Mouse (Mus musculus) thymus, postnatal 36 days (tissue): ENCODE data around the gene Dip2b.

Source experiments
- DNase-seq, 2 experiments: peaks; one replicate each; pipeline ENCODE4 v3.0.0; 2022; ENCODE audit warnings: mixed read lengths in 2 of 2

Dip2b gene

GRCm38 (mm10) chr15:100181841-100182240, 143.4 kb downstream of the Dip2b start:
- DNase-seq, result peak; percentile 34 to 53

DNA sequence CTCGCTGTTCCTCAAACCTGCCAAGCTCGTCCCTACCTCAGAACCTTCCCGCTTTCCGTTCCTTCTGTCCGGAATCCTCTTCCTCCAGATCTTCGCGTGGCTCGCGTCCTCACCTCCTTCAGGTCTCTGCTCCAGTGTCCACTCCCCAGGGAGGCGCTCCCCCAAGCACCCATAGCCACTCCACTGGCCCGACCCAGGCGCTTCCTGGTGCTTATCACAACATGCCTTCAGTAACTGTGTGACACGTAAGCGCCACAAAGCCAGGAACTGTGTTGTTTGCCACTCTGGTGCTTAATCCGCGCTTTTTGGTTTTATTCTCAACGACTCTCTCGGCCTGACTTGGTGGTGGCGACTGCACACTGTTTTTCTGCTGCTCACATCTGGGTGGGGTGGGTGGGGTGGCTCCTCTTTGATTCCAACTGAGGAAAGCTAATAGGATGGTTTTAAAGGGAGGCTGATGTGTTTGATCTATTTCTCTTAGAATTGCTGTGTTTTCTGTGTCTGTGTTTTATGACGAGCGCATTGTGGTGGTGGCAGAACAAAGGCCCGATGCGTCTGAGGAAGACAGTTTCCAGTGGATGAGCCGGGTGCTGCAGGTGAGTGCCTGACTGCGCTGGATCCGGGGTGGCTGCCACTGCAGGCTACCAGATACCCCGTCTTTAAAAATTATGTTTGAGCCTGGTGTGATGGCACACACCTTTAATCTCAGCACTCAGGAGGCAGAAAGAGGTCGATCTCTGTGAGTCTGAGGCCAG, 144.2 kb downstream of the Dip2b start:
- DNase-seq, result no peak

DNA sequence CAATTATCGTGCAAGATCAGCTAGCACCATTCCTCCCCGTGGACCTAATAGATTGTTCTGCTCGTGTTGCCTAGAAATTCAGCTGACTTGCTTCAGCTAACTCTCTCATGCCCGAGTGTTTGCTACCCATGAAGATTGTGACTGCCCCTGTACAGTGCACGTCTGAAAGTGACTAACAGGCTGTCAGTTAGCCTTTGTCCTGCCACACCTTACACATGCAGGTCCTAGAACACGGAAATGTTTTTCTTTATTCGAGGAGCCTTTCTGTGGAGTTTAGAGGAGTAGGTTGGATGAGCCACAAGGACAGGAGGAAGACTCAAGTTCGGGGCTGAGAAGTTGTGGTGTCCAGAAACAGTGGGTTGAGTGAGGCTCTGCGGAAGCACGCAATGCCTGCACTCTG, 145.0 kb downstream of the Dip2b start:
- DNase-seq, result no peak

DNA sequence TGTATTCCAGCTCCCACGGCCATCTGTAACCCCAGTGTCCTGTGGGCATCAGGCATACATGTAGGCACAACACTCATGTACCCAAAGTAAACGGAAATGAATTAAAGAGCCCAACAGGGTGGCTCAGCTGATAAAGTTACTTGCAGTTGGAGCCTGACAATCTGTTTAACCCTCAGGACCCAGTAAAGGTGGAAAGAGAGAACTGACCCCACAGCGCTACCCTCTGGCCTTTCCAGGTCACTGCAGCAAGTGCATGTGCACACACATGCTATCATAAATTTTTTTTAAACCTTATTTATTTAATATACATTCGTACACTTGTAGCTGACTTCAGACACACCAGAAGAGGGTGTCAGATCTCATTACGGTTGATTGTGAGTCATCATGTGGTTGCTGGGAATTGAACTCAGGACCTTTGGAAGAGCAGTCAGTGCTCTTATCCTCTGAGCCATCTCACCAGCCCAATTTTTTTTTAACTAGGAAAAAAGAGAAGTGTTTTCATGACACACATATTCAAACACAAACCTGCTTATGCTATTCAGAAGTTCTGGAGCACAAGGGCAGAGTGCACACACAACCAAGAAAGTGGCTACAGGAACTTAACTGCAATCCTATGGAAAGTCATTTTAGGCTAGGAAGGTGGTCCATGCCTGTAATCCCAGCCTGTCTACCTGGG, 146.5 kb downstream of the Dip2b start:
- no peak for DNase-seq

DNA sequence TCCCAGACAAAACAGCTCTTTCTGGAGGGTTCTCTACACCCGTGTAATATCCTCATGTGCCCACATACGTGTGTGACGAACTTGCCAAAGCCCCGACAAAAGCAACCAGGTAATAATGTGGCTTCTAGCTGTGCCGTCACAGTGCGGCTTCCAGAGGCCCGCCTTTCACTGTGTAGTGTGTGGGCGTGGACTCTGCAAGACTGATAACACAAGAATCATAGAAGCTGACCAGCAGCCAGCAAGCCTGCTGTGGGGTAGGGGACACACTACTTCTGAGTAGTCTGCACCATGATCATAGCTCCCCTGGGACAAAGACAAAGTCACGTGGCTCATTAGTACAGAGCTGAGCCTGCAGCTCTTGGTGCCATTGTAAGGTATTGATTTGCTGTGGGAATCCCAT, 147.8 kb downstream of the Dip2b start:
- DNase-seq, result no peak

DNA sequence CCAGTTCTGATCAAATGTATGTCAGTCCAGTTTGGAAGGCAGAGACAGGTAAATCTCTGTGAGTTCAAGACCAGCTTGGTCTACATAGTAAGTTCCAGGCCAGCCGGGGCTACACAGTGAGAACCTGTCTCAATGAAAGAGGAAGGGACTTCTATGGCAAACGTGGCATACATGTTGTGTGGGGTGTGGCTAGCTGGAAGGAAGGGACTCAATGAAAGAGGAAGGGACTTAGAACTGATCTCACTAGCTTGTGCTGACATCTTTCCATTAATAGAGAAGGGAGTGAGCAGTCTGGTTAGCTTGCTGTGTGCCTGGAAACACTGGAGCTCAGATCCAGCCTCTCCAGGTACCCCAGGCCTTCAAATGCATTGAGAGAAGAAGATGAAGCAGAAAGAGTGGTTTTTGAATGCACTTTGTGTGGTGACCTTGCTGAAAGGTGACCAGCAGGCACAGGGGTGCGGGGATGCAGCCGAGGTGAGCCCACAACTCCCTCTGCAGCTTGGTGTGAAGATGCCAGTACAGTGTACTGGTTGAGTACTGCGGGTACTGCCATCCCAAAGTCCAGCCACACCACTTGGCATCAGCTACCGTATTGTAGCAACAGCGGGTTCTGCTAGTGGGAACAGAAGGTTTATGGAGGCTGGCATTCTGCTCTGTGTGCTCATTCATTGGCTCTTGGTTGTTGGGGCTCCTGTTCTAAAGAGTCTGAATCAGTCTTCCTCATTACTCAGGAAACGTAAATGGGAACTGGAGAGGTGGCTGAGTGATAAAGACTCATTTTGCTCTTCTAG, 148.6 kb downstream of the Dip2b start:
- DNase-seq, result no peak

GRCm38 (mm10) chr15:100188542-100188941, 150.1 kb downstream of the Dip2b start:
- DNase-seq, result no peak

DNA sequence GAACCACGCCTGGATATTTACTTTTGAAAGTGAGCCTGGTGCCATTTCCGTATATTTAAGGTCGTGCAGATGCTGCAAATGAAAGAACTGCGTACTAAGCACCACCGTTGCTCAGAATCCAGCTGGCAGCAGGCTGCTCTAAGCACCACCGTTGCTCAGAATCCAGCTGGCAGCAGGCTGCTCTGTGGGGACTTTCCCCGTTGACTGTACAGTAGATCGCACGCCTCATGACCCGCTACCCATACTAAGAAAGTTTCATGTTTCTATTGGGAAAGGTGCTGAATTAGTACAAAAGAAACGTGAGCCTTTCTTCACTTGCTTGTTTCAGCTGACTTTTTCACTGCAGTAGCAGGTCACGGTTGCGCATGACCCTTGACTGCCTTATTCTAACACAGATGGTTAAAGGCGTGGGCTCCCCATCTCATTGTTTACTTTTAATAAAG, 150.5 kb downstream of the Dip2b start:
- no peak for DNase-seq

DNA sequence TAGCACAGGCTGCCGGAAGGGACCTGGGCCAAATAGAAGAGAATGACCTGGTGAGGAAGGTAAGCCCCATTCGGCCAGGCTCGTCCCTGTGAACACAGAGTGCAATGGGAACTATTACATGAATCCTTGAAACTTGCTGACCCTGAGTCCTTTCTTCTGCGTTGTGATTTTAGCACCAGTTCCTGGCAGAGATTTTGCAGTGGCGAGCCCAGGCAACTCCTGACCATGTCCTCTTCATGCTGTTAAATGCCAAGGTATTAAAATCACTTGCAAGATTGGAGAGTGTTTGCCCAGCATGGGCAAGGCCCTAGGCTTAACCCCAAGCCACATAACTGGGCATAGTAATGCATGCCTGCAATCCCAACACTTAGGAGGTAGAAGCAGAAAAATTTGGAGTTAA, 151.6 kb downstream of the Dip2b start:
- no peak for DNase-seq

DNA sequence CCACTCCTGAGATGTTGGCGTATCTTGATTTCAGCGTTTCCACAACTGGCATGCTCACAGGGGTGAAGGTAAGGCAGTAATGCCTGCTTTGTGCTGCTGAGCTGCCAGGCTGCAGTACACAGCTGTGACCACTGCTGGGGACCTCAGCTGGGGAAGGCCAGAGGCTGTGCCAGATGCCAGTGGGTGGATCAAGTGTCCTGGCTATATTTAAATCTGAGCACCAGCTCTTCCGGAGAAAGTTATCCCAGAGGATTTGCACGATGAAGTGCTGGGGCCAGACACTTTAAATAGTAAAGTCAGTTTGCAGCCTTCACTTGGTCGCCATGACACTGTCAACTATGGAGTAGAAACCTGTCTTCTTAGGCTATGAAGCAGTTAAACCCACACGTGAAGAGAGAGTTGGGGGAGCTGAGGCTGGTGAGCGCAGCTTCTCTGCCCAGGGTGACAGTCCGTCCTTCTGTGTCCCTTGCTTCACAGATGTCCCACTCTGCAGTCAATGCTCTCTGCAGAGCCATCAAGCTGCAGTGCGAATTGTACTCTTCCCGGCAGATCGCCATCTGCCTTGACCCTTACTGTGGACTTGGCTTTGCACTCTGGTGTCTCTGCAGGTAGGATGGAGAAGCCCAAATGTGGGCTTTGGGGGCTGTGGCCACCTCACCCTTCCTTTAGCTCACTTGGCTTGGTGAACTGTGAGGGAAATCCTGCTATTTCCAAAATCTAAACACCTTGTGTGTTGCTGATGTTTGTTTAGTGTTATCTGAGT, 160.7 kb downstream of the Dip2b start:
- DNase-seq, result no peak

DNA sequence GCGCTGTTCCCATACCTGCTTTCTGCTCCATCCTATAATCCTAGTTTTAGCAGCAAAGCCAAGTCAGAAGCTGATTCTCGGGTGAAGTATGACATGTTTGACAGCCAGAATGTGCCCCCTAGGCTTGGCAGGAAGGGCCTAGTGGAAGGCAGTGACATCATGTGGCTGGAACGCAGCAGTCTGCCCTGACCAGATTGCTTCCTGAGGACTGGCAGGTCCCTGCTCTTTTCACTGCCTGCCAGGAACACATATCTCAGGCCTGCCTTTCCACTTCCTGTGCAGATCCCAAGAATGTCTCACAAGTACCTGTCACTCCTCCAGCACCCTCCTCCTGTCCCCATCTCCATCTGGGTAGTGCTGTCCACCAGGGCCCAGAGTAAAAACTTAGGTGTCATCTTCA, 161.3 kb downstream of the Dip2b start:
- no peak for DNase-seq

DNA sequence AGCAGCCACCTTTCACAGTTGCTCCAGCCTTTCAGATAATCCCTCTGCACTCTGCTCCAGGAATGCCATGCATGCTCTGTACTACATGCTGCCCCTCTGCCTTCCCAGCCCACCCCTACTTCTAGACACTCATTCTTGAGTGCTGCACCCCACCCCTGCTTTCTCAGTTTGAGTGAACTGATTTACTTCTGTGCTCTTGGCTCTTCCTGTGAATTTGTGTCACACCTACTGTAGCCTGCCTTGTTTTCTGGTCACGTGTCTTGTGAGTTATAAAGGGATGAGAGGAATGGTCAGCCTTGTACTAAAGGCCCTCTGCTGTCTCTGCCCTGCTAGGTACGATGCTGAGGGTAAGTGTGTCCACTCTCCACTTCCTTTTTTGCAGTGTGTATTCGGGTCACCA, 163.3 kb downstream of the Dip2b start:
- no peak for DNase-seq

GRCm38 (mm10) chr15:100202431-100203015, 164.1 kb downstream of the Dip2b start:
- DNase-seq, result no peak

GRCm38 (mm10) chr15:100204574-100204973, 166.1 kb downstream of the Dip2b start:
- no peak for DNase-seq

DNA sequence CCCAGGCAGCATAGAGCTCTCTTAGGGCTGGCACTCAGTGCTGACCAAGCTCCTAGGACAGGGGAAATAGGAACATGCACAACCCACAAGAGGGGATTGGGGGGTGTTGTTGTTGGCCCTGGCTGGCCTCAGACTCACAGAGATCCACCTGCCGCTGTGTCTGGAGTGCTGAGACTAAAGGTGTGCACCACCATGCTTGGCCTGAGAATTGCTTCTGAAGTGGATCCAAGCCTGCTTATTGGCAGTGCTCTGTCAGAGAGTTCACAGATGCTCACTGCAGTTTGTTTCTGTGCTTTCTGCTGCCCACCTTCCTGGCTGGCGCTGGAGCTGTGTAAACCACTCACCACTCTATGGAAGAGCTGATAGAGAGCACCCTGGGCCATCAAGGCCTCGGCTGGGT, 171.5 kb downstream of the Dip2b start:
- no peak for DNase-seq

DNA sequence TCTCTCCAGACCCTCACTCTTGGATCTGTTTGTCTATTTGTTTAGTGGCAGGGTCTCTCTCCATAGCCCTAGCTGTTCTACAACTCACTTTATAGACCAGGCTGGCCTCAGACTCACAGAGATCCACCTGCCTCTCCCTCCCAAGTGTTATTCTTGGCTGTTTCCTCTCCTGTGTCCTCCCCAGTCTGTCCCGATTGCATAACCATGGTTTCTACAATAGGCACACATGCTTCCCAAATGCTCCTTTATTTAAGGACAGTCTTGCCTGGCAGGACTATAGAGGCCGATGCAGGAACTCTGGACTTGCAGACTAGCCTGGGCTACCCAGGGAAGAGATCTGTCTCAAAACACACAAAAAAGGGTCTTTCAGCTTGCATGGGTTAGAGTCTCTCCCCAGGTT, 174.9 kb downstream of the Dip2b start:
- DNase-seq, result no peak

DNA sequence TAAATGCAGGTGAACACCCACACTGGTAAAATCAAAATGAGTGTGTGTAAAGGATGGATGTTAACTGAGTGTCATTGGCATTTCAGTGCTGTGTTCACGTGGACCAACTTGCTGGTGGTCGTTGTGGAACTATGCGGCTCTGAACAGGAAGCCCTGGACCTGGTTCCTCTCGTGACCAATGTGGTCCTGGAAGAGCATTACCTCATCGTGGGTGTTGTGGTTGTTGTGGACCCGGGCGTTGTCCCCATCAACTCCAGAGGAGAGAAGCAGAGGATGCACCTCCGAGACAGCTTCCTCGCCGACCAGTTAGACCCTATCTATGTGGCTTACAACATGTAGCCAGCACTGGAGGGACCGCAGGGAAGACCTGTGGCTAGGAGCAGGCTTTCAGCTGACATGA, 176.6 kb downstream of the Dip2b start:
- no peak for DNase-seq

DNA sequence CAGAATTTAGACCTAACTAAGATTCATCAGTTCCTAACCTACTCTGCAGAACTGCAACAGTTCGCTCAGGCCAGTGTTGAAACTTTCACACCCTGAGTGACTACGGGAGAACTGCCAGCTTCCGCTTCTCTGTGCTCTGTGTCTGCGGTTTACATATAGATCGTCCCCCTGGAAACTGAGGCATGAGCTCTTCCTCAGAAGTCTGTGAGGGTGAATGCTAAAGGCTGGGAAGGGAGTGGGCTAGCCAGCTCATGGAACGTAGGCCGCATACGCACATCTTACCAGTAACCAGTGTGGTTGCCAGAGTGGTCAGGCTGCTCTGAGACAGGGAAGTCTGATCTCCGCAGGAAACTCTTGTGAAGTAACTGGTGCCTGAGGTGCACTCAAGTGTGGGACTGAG, 177.7 kb downstream of the Dip2b start:
- DNase-seq, result no peak

GRCm38 (mm10) chr15:100218018-100218417, 179.6 kb downstream of the Dip2b start:
- no peak for DNase-seq

DNA sequence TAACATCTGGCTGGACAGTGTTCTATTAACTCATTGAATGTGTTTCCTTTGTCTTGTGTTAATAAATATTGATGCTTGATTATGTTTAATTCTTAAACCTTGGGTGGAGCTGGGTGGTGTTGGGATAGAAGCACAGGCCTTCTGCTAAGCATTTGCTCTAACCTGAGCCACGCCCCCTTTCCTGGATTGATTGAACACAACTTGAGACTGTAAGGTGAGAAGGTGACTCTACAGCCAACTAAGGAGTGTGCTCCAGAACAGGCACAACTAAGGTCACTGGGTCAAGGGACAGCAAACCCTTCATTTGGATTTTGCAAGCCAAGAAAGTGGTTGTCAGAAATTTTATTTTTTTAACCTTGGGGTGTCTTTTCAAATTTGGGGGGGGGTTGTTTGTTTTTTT, 180.9 kb downstream of the Dip2b start:
- no peak for DNase-seq

DNA sequence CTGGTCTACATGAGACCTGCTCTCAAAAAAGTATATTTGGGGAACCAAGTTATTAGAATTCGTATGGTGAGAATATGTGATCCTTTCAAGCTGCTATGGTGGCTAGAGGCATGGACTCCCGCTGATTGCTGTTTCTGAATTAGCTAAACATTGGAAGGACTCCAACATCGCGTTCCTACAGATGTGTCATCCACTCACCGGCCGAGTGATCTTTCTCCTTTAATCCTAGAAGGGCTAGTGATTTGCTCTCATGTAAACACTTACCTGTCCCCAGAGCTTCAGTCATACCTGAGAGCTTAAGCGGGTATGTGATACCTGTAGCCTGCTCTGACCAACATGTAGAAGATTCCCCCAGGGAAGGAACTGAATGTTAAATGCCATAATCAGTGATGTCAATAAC, 182.5 kb downstream of the Dip2b start:
- DNase-seq, result no peak

GRCm38 (mm10) chr15:100225381-100225780, 186.9 kb downstream of the Dip2b start:
- no peak for DNase-seq

- no peak for DNase-seq
Observed at GRCm38 (mm10) chr15:100225891-100226290, 187.4 kb downstream of the Dip2b start.
